Mouse (Mus musculus): ENCODE data around the gene Abhd12. TPM values are rescaled to one million over a fixed set of nuclear protein-coding genes. Genes with fewer than 3 reads are reported as not detected.

Gene Abhd12
- polyA plus RNA-seq, 1 experiment from 2014 or later: 56.4 TPM

- H3K9ac ChIP-seq (ENCODE audit: low read length): no peak overlapping the region
- no peak overlapping the region for H3K27ac ChIP-seq (ENCODE audit: low read length)
- H3K4me1 ChIP-seq (replicated peaks; ENCODE audit: control insufficient read depth, insufficient read depth, low read length): no peaks in the 10 kb centered on the region
- no peak for ATAC-seq (ENCODE audit: low read depth)
- H3K27me3 ChIP-seq (ENCODE audit: control insufficient read depth, insufficient read depth, low read depth, low read length): no peaks in the 10 kb centered on the region
- WGBS: 83% methylated on average over 1 of the region's 1 CpGs
- H3K4me3 ChIP-seq (ENCODE audit: low read length): no peak overlapping the region
- no peaks in the 10 kb centered on the region for H3K36me3 ChIP-seq (ENCODE audit: control insufficient read depth, insufficient read depth, low read length)
- H3K9me3 ChIP-seq (ENCODE audit: control insufficient read depth, low read length): no peaks in the 10 kb centered on the region
- no peak overlapping the region for H3K4me2 ChIP-seq (ENCODE audit: low read depth, low read length)
These were observed 59.7 kb downstream of the Abhd12 start for GRCm38 (mm10) chr2:150844798-150845197.

- Histone ChIP-seq H3K4me3 (ENCODE audit: low read length) (no peak overlapping the region), H3K4me1 (replicated peaks; ENCODE audit: control insufficient read depth, insufficient read depth, low read length) (no peaks in the 10 kb centered on the region), H3K36me3 (ENCODE audit: control insufficient read depth, insufficient read depth, low read length) (no peaks in the 10 kb centered on the region), H3K27me3 (ENCODE audit: control insufficient read depth, insufficient read depth, low read depth, low read length) (no peaks in the 10 kb centered on the region), H3K9ac (ENCODE audit: low read length) (no peak overlapping the region), H3K4me2 (ENCODE audit: low read depth, low read length) (no peak overlapping the region), H3K27ac (ENCODE audit: low read length) (no peak overlapping the region), H3K9me3 (ENCODE audit: control insufficient read depth, low read length) (no peaks in the 10 kb centered on the region)
- WGBS: 68% methylated on average over 7 of the region's 7 CpGs
- ATAC-seq (ENCODE audit: low read depth): no peak
These were observed 62.5 kb downstream of the Abhd12 start for GRCm38 (mm10) chr2:150842049-150842461.

GRCm38 (mm10) chr2:150841109-150841508 is 63.4 kb downstream of the Abhd12 start:
- no peak overlapping the region for H3K9ac ChIP-seq (ENCODE audit: low read length)
- no peak for ATAC-seq (ENCODE audit: low read depth)
- H3K36me3 ChIP-seq (ENCODE audit: control insufficient read depth, insufficient read depth, low read length): no peaks in the 10 kb centered on the region
- no peaks in the 10 kb centered on the region for H3K9me3 ChIP-seq (ENCODE audit: control insufficient read depth, low read length)
- H3K4me2 ChIP-seq (ENCODE audit: low read depth, low read length): no peak overlapping the region
- no peak overlapping the region for H3K4me3 ChIP-seq (ENCODE audit: low read length)
- H3K27me3 ChIP-seq (ENCODE audit: control insufficient read depth, insufficient read depth, low read depth, low read length): no peaks in the 10 kb centered on the region
- WGBS: 65% methylated on average over 11 of the region's 11 CpGs
- no peak overlapping the region for H3K27ac ChIP-seq (ENCODE audit: low read length)
- no peaks in the 10 kb centered on the region for H3K4me1 ChIP-seq (replicated peaks; ENCODE audit: control insufficient read depth, insufficient read depth, low read length)

- Histone ChIP-seq H3K4me1 (replicated peaks; ENCODE audit: control insufficient read depth, insufficient read depth, low read length) (no peaks in the 10 kb centered on the region), H3K27me3 (ENCODE audit: control insufficient read depth, insufficient read depth, low read depth, low read length) (no peaks in the 10 kb centered on the region), H3K27ac (ENCODE audit: low read length) (no peak overlapping the region), H3K4me2 (ENCODE audit: low read depth, low read length) (no peak overlapping the region), H3K9ac (ENCODE audit: low read length) (no peak overlapping the region), H3K36me3 (ENCODE audit: control insufficient read depth, insufficient read depth, low read length) (no peaks in the 10 kb centered on the region), H3K9me3 (ENCODE audit: control insufficient read depth, low read length) (no peaks in the 10 kb centered on the region), H3K4me3 (ENCODE audit: low read length) (no peak overlapping the region)
- no peak for ATAC-seq (ENCODE audit: low read depth)
- whole genome bisulfite sequencing: 69% methylated on average over 12 of the region's 12 CpGs
These were observed 64.7 kb downstream of the Abhd12 start for GRCm38 (mm10) chr2:150839686-150840471.

GRCm38 (mm10) chr2:150837781-150838180 is 66.8 kb downstream of the Abhd12 start:
- no peak overlapping the region for H3K27ac ChIP-seq (ENCODE audit: low read length)
- peaks cover 6% of the 10 kb centered on the region; the same call in 1 of the 2 replicates for H3K36me3 ChIP-seq (ENCODE audit: control insufficient read depth, insufficient read depth, low read length)
- H3K4me3 ChIP-seq (ENCODE audit: low read length): no peak overlapping the region
- H3K4me2 ChIP-seq (ENCODE audit: low read depth, low read length): no peak overlapping the region
- H3K27me3 ChIP-seq (ENCODE audit: control insufficient read depth, insufficient read depth, low read depth, low read length): no peaks in the 10 kb centered on the region
- no peaks in the 10 kb centered on the region for H3K4me1 ChIP-seq (replicated peaks; ENCODE audit: control insufficient read depth, insufficient read depth, low read length)
- no peaks in the 10 kb centered on the region for H3K9me3 ChIP-seq (ENCODE audit: control insufficient read depth, low read length)
- ATAC-seq (ENCODE audit: low read depth): no peak
- 89% methylated on average over 3 of the region's 3 CpGs for WGBS
- no peak overlapping the region for H3K9ac ChIP-seq (ENCODE audit: low read length)

GRCm38 (mm10) chr2:150836906-150837305 is 67.6 kb downstream of the Abhd12 start:
- Histone ChIP-seq H3K27ac (ENCODE audit: low read length) (no peak overlapping the region), H3K36me3 (ENCODE audit: control insufficient read depth, insufficient read depth, low read length) (peaks cover 6% of the 10 kb centered on the region; the same call in 1 of the 2 replicates), H3K4me1 (replicated peaks; ENCODE audit: control insufficient read depth, insufficient read depth, low read length) (no peaks in the 10 kb centered on the region), H3K4me2 (ENCODE audit: low read depth, low read length) (no peak overlapping the region), H3K27me3 (ENCODE audit: control insufficient read depth, insufficient read depth, low read depth, low read length) (no peaks in the 10 kb centered on the region), H3K9ac (ENCODE audit: low read length) (no peak overlapping the region), H3K4me3 (ENCODE audit: low read length) (no peak overlapping the region), H3K9me3 (ENCODE audit: control insufficient read depth, low read length) (no peaks in the 10 kb centered on the region)
- WGBS: 74% methylated on average over 15 of the region's 15 CpGs
- no peak for ATAC-seq (ENCODE audit: low read depth)

- Histone ChIP-seq H3K4me3 (ENCODE audit: low read length) (no peak overlapping the region), H3K36me3 (ENCODE audit: control insufficient read depth, insufficient read depth, low read length) (peaks cover 15% of the 10 kb centered on the region), H3K9ac (ENCODE audit: low read length) (no peak overlapping the region), H3K27me3 (ENCODE audit: control insufficient read depth, insufficient read depth, low read depth, low read length) (no peaks in the 10 kb centered on the region), H3K27ac (ENCODE audit: low read length) (no peak overlapping the region), H3K4me1 (replicated peaks; ENCODE audit: control insufficient read depth, insufficient read depth, low read length) (no peaks in the 10 kb centered on the region), H3K4me2 (ENCODE audit: low read depth, low read length) (no peak overlapping the region), H3K9me3 (ENCODE audit: control insufficient read depth, low read length) (no peaks in the 10 kb centered on the region)
- 94% methylated on average over 4 of the region's 4 CpGs for WGBS
- no peak for ATAC-seq (ENCODE audit: low read depth)
These were observed 68.6 kb downstream of the Abhd12 start for GRCm38 (mm10) chr2:150835975-150836374.

- Histone ChIP-seq H3K4me1 (replicated peaks; ENCODE audit: control insufficient read depth, insufficient read depth, low read length) (no peaks in the 10 kb centered on the region), H3K9me3 (ENCODE audit: control insufficient read depth, low read length) (no peaks in the 10 kb centered on the region), H3K4me2 (ENCODE audit: low read depth, low read length) (no peak overlapping the region), H3K4me3 (ENCODE audit: low read length) (no peak overlapping the region), H3K9ac (ENCODE audit: low read length) (no peak overlapping the region), H3K27me3 (ENCODE audit: control insufficient read depth, insufficient read depth, low read depth, low read length) (no peaks in the 10 kb centered on the region), H3K27ac (ENCODE audit: low read length) (no peak overlapping the region), H3K36me3 (ENCODE audit: control insufficient read depth, insufficient read depth, low read length) (peaks cover 24% of the 10 kb centered on the region)
- 80% methylated on average over 7 of the region's 7 CpGs for WGBS
- no peak for ATAC-seq (ENCODE audit: low read depth)
These were observed 69.9 kb downstream of the Abhd12 start for GRCm38 (mm10) chr2:150834616-150835015.

- Histone ChIP-seq H3K27ac (ENCODE audit: low read length) (no peak overlapping the region), H3K4me2 (ENCODE audit: low read depth, low read length) (no peak overlapping the region), H3K9ac (ENCODE audit: low read length) (no peak overlapping the region), H3K27me3 (ENCODE audit: control insufficient read depth, insufficient read depth, low read depth, low read length) (no peaks in the 10 kb centered on the region), H3K4me1 (replicated peaks; ENCODE audit: control insufficient read depth, insufficient read depth, low read length) (no peaks in the 10 kb centered on the region), H3K36me3 (ENCODE audit: control insufficient read depth, insufficient read depth, low read length) (peaks cover 36% of the 10 kb centered on the region), H3K9me3 (ENCODE audit: control insufficient read depth, low read length) (no peaks in the 10 kb centered on the region), H3K4me3 (ENCODE audit: low read length) (no peak overlapping the region)
- WGBS: 90% methylated on average over 7 of the region's 7 CpGs
- ATAC-seq (ENCODE audit: low read depth): no peak
These were observed 72.5 kb downstream of the Abhd12 start for GRCm38 (mm10) chr2:150832029-150832428.

Data from lung, embryonic 16.5 days (tissue).